Mouse (Mus musculus): ENCODE results near the gene Npas2.

The Npas2 gene

GRCm38 (mm10) chr1:39376726-39377240 is 183.3 kb downstream of the Npas2 start:
- DNase-seq (ENCODE audit: low spot score), result no peak

GRCm38 (mm10) chr1:39378540-39378939 is 185.0 kb downstream of the Npas2 start:
- DNase-seq (ENCODE audit: low spot score), result no peak

GRCm38 (mm10) chr1:39379021-39379420 is 185.5 kb downstream of the Npas2 start:
- DNase-seq (ENCODE audit: low spot score), result no peak

- no peak for DNase-seq (ENCODE audit: low spot score)
These were observed 187.5 kb downstream of the Npas2 start for GRCm38 (mm10) chr1:39381017-39381416.

- no peak for DNase-seq (ENCODE audit: low spot score)
These were observed 191.4 kb downstream of the Npas2 start for GRCm38 (mm10) chr1:39384914-39385313.

DNA sequence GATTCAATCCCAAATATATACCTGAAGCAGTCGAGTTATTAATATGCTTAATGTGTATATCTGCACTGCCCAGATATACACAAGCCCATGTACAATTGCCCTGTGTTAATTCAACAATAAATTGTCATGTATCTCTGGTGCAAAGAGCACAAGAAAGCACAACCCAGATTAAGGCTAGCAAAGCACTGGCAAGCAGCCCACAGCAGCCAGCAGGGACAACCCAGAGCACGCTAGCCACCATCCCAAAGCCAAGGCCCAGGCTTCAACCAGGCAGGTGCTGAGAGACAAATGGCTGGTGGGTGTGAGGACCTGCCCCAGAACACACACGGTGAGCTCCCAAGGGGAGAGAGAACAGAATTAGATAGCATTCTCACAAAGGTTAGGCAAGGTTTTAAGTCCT is 192.9 kb downstream of the Npas2 start:
- DNase-seq (ENCODE audit: low spot score), result no peak

DNA sequence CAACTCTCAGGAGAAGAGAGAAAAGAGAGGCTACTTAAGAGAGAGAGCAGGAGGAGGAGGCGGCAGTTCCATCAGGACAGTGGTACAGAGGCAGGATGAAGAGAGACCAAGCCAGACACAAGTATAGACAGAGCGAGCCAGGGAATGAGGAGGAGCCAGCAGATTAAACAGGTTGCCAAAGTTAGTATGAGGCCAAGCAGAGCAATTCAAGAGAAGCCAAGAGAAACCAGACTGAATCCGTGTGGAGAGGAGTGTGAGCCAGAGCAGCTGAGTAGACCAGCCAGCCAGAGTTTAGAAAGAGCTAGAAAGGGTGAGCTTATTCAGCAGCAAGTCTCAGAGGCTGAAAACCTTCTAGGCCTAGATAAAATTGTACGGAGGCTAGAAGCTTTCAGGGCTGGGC is 194.0 kb downstream of the Npas2 start:
- DNase-seq (ENCODE audit: low spot score), result no peak

DNA sequence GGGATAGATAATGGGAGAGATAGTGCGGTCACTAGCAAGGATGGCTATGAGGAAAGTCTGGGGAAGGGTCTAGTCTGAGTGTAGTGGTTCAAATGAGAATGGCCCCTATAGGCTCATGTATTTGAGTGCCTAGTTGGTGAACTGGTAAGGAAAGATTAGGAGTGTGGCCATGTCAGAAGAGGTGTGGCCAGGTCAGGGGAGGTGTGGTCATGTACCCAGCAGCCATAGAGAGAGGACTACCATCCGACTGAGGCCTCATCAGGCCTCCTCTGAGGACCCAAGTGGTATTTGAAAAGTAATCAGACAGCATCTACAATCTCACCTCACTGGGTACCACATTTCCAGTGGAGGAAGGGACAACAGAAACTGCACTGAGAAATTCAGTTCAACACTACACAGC is 194.6 kb downstream of the Npas2 start:
- DNase-seq (ENCODE audit: low spot score), result no peak

DNA sequence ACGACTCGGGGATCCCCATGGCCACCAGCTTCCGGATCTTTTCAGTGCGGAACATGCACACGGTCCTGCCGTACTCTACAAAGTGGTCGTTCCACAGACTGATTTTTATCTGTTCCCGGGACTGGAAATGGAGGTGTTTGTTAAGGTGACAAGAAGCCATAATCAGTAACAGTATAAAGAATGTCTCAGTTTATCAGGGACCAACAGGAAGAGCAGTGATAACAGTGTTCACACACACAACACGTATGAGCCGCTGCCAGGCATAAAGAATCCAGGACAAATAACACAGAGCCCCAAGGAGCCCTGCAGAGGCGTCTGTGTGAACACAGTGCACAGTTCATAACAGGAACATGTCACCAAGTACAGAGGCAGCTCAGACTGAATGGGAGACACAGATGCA is 195.8 kb downstream of the Npas2 start:
- no peak for DNase-seq (ENCODE audit: low spot score)

DNA sequence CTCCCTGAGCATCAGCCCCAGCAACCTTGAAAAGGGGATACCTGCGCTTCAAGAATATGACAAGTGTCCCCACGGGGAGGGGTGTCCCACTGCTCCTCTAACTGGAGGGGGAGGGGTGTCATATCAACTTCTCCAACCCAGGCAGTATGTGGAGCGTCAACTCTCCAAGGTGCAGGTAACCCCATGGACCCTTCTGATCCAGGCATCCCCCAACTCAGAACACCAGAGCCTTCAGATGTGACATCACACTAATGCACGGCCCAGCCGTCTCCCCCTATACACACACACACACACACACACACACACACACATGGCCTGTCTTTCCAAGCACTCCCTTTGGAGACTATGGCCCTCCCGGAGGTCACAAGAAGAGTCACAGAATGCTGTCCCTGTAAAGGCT is 198.1 kb downstream of the Npas2 start:
- DNase-seq (ENCODE audit: low spot score), result no peak

DNA sequence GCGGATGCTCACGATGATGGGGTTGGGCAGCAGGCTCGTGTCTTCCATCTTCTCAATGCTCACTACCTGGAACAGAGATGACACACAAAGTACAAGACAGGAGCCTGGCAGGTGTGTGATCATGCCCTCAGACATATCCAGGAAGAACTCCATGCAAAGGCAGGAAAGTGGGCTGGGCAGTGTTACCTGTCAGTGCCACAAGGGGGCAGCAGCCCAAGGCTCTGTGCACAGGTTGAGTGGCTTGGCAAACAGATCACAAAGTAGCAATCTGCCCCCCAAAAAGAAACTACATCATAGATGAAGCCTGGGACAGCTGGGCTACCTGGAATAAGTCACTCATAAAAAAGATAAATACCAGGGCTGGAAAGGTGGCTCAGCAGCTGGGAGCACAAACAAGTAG is 198.7 kb downstream of the Npas2 start:
- peak; percentile 83 for DNase-seq (ENCODE audit: low spot score)

DNA sequence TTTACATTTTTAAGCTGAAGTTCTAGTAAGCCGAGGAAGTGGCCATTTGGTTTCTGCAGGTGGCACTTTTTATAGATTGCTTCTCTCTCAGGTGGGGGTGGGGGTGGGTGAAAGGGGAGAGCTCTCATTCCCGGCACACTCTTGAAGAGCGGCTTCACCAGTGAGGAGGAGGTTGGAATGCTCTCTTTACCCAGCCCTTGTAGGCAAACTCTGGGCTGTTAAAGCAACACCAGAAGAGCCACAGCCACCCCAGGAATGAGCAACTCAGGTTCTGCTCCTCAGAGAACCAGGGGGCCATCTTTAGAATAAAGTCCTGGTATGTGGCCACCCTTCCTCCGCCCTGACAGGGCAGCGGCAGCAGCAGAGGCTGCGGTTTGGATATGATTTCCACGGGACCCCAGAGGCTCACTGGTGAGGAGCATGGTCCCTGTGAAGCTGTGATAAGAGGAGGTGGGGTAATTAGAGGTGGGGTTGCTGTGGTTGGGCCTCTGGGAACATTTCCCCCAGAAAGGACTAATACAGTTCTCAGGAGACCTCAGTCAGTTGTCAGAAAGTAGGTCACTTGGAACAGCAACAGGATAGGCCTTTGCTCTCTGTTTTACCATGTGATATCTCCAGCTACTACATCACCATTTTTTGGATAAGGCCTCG is 199.8 kb downstream of the Npas2 start:
- peak; percentile 51 for DNase-seq (ENCODE audit: low spot score)

DNA sequence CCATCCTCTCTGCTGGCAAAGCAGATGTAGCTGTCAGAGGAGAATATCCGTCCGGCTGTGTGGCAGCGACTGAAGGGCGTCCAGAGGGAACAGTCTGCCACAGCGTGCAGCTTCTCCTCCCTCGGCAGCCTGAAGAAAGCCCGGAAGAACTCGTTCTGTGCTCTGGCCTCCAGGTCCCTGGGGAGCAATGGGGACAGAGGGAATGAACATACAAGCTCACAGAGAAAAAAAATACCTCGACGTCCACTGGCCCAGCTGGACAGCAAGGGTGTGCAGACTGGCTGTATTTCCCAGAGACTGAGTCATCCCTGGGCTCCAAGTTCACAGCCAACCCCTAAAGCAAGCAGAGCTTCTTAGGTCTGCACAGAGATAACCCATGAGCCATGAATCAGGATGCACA is 200.6 kb downstream of the Npas2 start:
- no peak for DNase-seq (ENCODE audit: low spot score)

- DNase-seq (ENCODE audit: low spot score), result no peak
These were observed 201.1 kb downstream of the Npas2 start for GRCm38 (mm10) chr1:39394650-39395049.

- DNase-seq (ENCODE audit: low spot score), result no peak
These were observed 202.8 kb downstream of the Npas2 start for GRCm38 (mm10) chr1:39396347-39396746.

DNA sequence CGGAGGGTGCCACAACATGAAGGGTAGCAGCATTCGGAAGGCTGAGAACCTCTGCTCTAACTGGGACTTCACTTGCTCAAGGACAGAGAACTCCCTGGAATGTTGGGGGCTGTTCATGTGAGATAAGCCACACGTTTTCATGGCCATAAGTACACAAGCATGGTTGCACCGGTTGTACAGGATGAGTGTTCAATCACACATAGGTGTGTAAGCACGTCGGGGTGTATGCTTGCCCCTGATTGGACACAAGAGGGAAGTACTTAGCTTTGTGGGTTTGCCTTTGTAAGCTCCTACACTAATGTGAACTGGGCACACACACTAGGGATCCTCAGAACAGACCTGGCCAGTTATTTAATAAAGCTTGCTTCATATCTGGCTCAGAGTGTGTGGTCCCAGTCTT is 204.8 kb downstream of the Npas2 start:
- DNase-seq (ENCODE audit: low spot score), result no peak

DNA sequence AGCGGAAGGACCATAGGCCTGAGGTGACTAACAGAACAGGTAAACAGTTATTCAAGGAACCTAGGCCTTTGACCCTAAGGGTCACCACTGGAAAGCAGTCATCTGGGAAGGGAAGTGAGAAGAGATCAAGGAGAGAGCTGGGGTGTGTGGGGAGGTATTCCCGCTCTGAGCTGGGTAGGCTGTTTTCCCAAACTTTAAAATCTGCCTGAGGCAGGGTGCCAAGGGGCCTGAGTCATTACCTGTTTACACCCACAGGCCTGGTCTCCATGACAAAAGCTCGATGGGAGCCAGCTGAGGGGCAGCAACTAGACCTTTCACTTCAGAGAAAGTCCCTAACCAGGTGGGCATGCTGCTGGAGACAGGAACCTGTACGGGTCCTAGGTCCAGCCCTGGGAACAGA is 205.7 kb downstream of the Npas2 start:
- DNase-seq (ENCODE audit: low spot score), result peak; percentile 45

GRCm38 (mm10) chr1:39400173-39400572 is 206.6 kb downstream of the Npas2 start:
- no peak for DNase-seq (ENCODE audit: low spot score)

DNA sequence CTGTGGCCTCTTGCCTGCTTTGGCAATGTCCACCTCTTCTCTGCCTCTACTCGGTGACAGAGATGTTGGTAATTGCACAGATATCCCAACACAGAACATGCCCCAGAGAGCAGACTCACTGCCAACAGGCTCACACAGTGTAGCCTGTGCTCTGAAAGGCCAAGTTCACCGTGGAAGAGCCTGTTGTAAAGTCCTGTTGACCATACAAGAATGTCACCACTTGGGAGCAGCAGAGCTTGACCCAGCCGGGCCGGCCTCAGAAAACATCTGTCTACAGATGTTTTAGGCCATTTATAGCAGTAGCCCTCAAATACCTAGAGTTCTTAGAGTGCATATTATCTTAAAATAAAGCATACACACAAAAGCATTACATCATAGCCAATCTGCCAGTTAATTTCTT is 213.6 kb downstream of the Npas2 start:
- no peak for DNase-seq (ENCODE audit: low spot score)

GRCm38 (mm10) chr1:39408123-39408522 is 214.6 kb downstream of the Npas2 start:
- DNase-seq (ENCODE audit: low spot score), result no peak

DNA sequence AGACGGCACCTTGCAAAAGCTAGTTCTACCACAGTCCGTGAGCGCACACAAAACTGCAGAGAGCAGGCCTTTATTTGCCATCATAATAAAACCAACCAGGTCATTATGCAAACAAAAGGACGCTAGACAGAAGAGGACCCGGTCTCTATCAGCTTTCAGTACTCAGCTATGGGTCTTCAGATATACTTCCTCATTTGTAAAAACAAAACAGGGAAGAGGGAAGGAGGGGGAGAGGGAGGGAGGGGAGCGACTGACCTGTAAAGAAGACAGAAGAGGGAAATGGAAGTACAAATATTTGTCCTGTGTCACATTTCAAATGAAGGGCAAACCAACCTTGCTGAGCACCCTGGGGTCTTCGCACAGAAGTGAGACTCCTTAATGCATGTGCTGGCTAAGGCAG is 215.1 kb downstream of the Npas2 start:
- no peak for DNase-seq (ENCODE audit: low spot score)

DNA sequence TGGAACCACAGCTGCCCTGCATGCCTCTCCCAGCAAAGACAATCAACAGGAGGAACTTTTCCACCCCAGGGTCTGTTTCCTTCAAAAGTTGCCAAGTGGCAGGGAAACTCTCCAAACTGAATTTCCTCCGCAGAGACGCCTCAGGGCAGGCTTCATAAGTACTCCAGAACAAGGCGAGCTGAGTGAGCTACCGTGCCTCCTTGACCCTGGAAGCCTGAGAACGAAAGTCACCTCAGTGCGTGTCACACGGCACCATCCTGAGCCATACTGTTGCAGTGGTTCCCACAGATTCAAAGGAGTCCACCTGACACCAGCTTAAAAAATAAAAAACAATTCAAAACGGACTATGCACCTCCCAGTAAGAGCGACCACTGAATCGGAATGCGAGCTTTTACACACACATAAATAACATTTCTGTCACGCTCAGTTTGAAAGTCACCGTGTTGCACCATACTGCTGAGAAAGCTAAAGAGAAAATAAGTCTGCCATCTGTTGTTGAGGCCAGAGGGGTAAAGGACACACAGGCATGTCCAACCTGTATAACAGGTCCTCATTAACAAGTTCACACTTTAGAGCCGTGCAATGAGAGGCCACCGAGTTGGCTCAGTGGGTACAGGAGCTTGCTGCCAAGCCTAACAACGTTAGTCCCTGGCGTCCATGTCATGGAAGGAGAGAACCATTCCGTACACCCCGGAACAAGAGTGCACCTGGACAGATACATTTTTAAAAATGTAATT is 216.7 kb downstream of the Npas2 start:
- peak; percentile 62 for DNase-seq (ENCODE audit: low spot score)
